Mouse (Mus musculus) stomach, embryonic 15.5 days (tissue): ENCODE results near the gene Abcc10. TPM values are rescaled to one million over a fixed set of nuclear protein-coding genes. Genes with fewer than 3 reads are reported as not detected.

Experiments
- ATAC-seq: fragments of 200-750 bp; cut with Nextera tagmentation; 2 replicates; pipeline ENCODE4 v1.8.0; 2017; ENCODE audit warnings: low read depth, moderate number of reproducible peaks, moderate TSS enrichment; ENCODE audit not compliant: insufficient read depth, low FRiP score
- H3K27ac ChIP-seq: fragments of 300-500 bp; sonication (generic); 2 replicates; pipeline ENCODE4 v1.5.1; 2015; ENCODE audit warnings: mild to moderate bottlenecking, inconsistent platforms
- H3K27me3 ChIP-seq: fragments of 300-500 bp; sonication (generic); replicated peaks from 2 replicates; pipeline ENCODE4 v1.6.1; 2015; ENCODE audit warnings: inconsistent platforms
- H3K36me3 ChIP-seq: fragments of 300-500 bp; sonication (generic); 2 replicates; pipeline ENCODE4 v1.6.1; 2015; ENCODE audit warnings: inconsistent platforms
- H3K4me1 ChIP-seq: fragments of 300-500 bp; sonication (generic); 2 replicates; pipeline ENCODE4 v1.6.1; 2015; ENCODE audit warnings: inconsistent platforms
- H3K4me2 ChIP-seq: fragments of 300-500 bp; sonication (generic); 2 replicates; pipeline ENCODE4 v1.6.1; 2015; ENCODE audit warnings: mild to moderate bottlenecking, inconsistent platforms
- H3K4me3 ChIP-seq: fragments of 300-500 bp; sonication (generic); replicated peaks from 2 replicates; pipeline ENCODE4 v1.5.1; 2015; ENCODE audit warnings: inconsistent platforms
- H3K9ac ChIP-seq: fragments of 300-500 bp; sonication (generic); 2 replicates; pipeline ENCODE4 v1.6.1; 2015; ENCODE audit warnings: inconsistent platforms
- H3K9me3 ChIP-seq: fragments of 300-500 bp; sonication (generic); 2 replicates; pipeline ENCODE4 v1.6.1; 2016; ENCODE audit warnings: inconsistent platforms
- WGBS: fragments of 180-500 bp; shearing (Covaris S2); methylation state at CpG from one replicate; pipeline ENCODE4 v1.1.7; 2015; 5-methylcytosine and 5-hydroxymethylcytosine counted together
- polyA plus RNA-seq: library from polyadenylated mRNA; unstranded; fragments of >200 nt; fragmentation: Nextera tagmentation; extraction: Ambion mirVana; gene quantifications from 2 replicates; pipeline ENCODE4 v1.2.1, GENCODE M21; 2015

The Abcc10 gene
- polyA plus RNA-seq, 1 experiment from 2014 or later, result 5.3 TPM

- H3K4me3 ChIP-seq, result peak within 1 kb of the TSS; percentile 59
- peak within 1 kb of the TSS; percentile 100 for H3K4me2 ChIP-seq
- peak; percentile 73 for ATAC-seq
- peak within 1 kb of the TSS; percentile 35; the same call in 1 of the 2 replicates for H3K9ac ChIP-seq
- H3K36me3 ChIP-seq, result peaks cover 47% of the 10 kb centered on the region
- peaks cover 25% of the 10 kb centered on the region for H3K4me1 ChIP-seq
- no peaks in the 10 kb centered on the region for H3K9me3 ChIP-seq
- 1% methylated on average over 48 of the region's 48 CpGs for WGBS
- H3K27me3 ChIP-seq, result peaks cover 15% of the 10 kb centered on the region
- no peak within 1 kb of the TSS for H3K27ac ChIP-seq
Observed at GRCm38 (mm10) chr17:46253452-46254084, 74.6 kb downstream of the Abcc10 start, which contains the start of gene Lrrc73. Gene Lrrc73 (plus strand): TSS chr17:46253531.

Other genes with a start within 250 kb of the Abcc10 start
- gene Mrps18a, start 217.4 kb downstream of the Abcc10 start, polyA plus RNA-seq, result 128 and 137 TPM in 2 replicates
- 8.7 and 11.6 TPM in 2 replicates for gene Rsph9, start 184.1 kb downstream of the Abcc10 start, polyA plus RNA-seq
- 32.9 and 33.3 TPM in 2 replicates for gene Mad2l1bp, start 174.8 kb downstream of the Abcc10 start, polyA plus RNA-seq
- 34.7 and 35.8 TPM in 2 replicates for gene Gtpbp2, start 167.3 kb downstream of the Abcc10 start, polyA plus RNA-seq
- 15.3 and 15.4 TPM in 2 replicates for gene Polh, start 125.7 kb downstream of the Abcc10 start, polyA plus RNA-seq
- 30.1 and 33.3 TPM in 2 replicates for gene Xpo5, start 125.6 kb downstream of the Abcc10 start, polyA plus RNA-seq
- 77.4 and 79.8 TPM in 2 replicates for gene Polr1c, start 80.3 kb downstream of the Abcc10 start, polyA plus RNA-seq
- 98.2 and 104 TPM in 2 replicates for gene Yipf3, start 80.3 kb downstream of the Abcc10 start, polyA plus RNA-seq
- 0.58 and 1.1 TPM in 2 replicates for gene Lrrc73, start 74.8 kb downstream of the Abcc10 start, polyA plus RNA-seq
- gene Tjap1, start 45.3 kb downstream of the Abcc10 start, polyA plus RNA-seq, result 33.8 and 37.2 TPM in 2 replicates
- 4.5 and 5.7 TPM in 2 replicates for gene Dlk2, start 30.9 kb downstream of the Abcc10 start, polyA plus RNA-seq
- 8.2 and 9.8 TPM in 2 replicates for gene Zfp318, start 55.4 kb upstream of the Abcc10 start, polyA plus RNA-seq
- 1.3 and 1.9 TPM in 2 replicates for gene Crip3, start 100.6 kb upstream of the Abcc10 start, polyA plus RNA-seq
- gene Slc22a7, start 110.1 kb upstream of the Abcc10 start, polyA plus RNA-seq, result not detected in 2 replicates
- gene Ttbk1, start 159.3 kb upstream of the Abcc10 start, polyA plus RNA-seq, result 0.27 and 0.31 TPM in 2 replicates
- 47.7 and 49.7 TPM in 2 replicates for gene Dnph1, start 168.4 kb upstream of the Abcc10 start, polyA plus RNA-seq
- 3.2 and 4.6 TPM in 2 replicates for gene Cul9, start 218.0 kb upstream of the Abcc10 start, polyA plus RNA-seq
- gene Srf, start 227.8 kb upstream of the Abcc10 start, polyA plus RNA-seq, result 8.7 and 9.4 TPM in 2 replicates